Mouse (Mus musculus): ENCODE data around the gene Thrb. TPM values are rescaled to one million over a fixed set of nuclear protein-coding genes. Genes with fewer than 3 reads are reported as not detected.

Thrb gene
- polyA plus RNA-seq, 1 experiment from 2014 or later: 2.9 TPM

- WGBS: 91% methylated on average over 1 of the region's 1 CpGs
- no peak overlapping the region for H3K27ac ChIP-seq
- no peak overlapping the region for H3K4me3 ChIP-seq (replicated peaks)
- H3K36me3 ChIP-seq: no peaks in the 10 kb centered on the region
- no peaks in the 10 kb centered on the region for H3K9me3 ChIP-seq (replicated peaks)
- H3K4me1 ChIP-seq: no peaks in the 10 kb centered on the region
- no peak overlapping the region for H3K9ac ChIP-seq
- H3K27me3 ChIP-seq: no peaks in the 10 kb centered on the region
- H3K4me2 ChIP-seq: no peak overlapping the region
- no peak for ATAC-seq (replicated peaks; ENCODE audit: low FRiP score)
These were observed 14.3 kb downstream of the Thrb start for GRCm38 (mm10) chr14:17674335-17674734.

GRCm38 (mm10) chr14:17675214-17675613, 15.2 kb downstream of the Thrb start:
- no peak overlapping the region for H3K9ac ChIP-seq
- H3K36me3 ChIP-seq: no peaks in the 10 kb centered on the region
- no peak for ATAC-seq (replicated peaks; ENCODE audit: low FRiP score)
- H3K4me2 ChIP-seq: no peak overlapping the region
- WGBS: 81% methylated on average over 3 of the region's 3 CpGs
- no peaks in the 10 kb centered on the region for H3K4me1 ChIP-seq
- H3K4me3 ChIP-seq (replicated peaks): no peak overlapping the region
- no peaks in the 10 kb centered on the region for H3K27me3 ChIP-seq
- H3K9me3 ChIP-seq (replicated peaks): no peaks in the 10 kb centered on the region
- no peak overlapping the region for H3K27ac ChIP-seq

GRCm38 (mm10) chr14:17681479-17681878, 21.4 kb downstream of the Thrb start:
- H3K36me3 ChIP-seq: no peaks in the 10 kb centered on the region
- no peak overlapping the region for H3K27ac ChIP-seq
- no peak overlapping the region for H3K9ac ChIP-seq
- no peaks in the 10 kb centered on the region for H3K9me3 ChIP-seq (replicated peaks)
- H3K4me3 ChIP-seq (replicated peaks): no peak overlapping the region
- H3K27me3 ChIP-seq: no peaks in the 10 kb centered on the region
- no peak overlapping the region for H3K4me2 ChIP-seq
- ATAC-seq (replicated peaks; ENCODE audit: low FRiP score): no peak
- H3K4me1 ChIP-seq: no peaks in the 10 kb centered on the region

- no peak overlapping the region for H3K9ac ChIP-seq
- no peak for ATAC-seq (replicated peaks; ENCODE audit: low FRiP score)
- H3K36me3 ChIP-seq: no peaks in the 10 kb centered on the region
- H3K4me1 ChIP-seq: no peaks in the 10 kb centered on the region
- H3K27ac ChIP-seq: no peak overlapping the region
- H3K27me3 ChIP-seq: no peaks in the 10 kb centered on the region
- no peak overlapping the region for H3K4me3 ChIP-seq (replicated peaks)
- H3K4me2 ChIP-seq: no peak overlapping the region
- no peaks in the 10 kb centered on the region for H3K9me3 ChIP-seq (replicated peaks)
- 74% methylated on average over 1 of the region's 1 CpGs for WGBS
These were observed 24.8 kb downstream of the Thrb start for GRCm38 (mm10) chr14:17684881-17685280.

GRCm38 (mm10) chr14:17685491-17685890, 25.4 kb downstream of the Thrb start:
- Histone ChIP-seq H3K4me1 (no peaks in the 10 kb centered on the region), H3K27me3 (no peaks in the 10 kb centered on the region), H3K27ac (no peak overlapping the region), H3K9ac (no peak overlapping the region), H3K4me3 (replicated peaks) (no peak overlapping the region), H3K36me3 (no peaks in the 10 kb centered on the region), H3K4me2 (no peak overlapping the region), H3K9me3 (replicated peaks) (no peaks in the 10 kb centered on the region)
- no peak for ATAC-seq (replicated peaks; ENCODE audit: low FRiP score)
- WGBS: 93% methylated on average over 3 of the region's 3 CpGs

GRCm38 (mm10) chr14:17686939-17687338, 26.9 kb downstream of the Thrb start:
- Histone ChIP-seq H3K27me3 (no peaks in the 10 kb centered on the region), H3K4me3 (replicated peaks) (no peak overlapping the region), H3K9me3 (replicated peaks) (no peaks in the 10 kb centered on the region), H3K4me2 (no peak overlapping the region), H3K36me3 (no peaks in the 10 kb centered on the region), H3K27ac (no peak overlapping the region), H3K4me1 (no peaks in the 10 kb centered on the region), H3K9ac (no peak overlapping the region)
- 70% methylated on average over 3 of the region's 3 CpGs for WGBS
- ATAC-seq (replicated peaks; ENCODE audit: low FRiP score): no peak

GRCm38 (mm10) chr14:17691246-17691645, 31.2 kb downstream of the Thrb start:
- ATAC-seq (replicated peaks; ENCODE audit: low FRiP score): no peak
- WGBS: 62% methylated on average over 1 of the region's 1 CpGs
- Histone ChIP-seq H3K36me3 (no peaks in the 10 kb centered on the region), H3K27ac (no peak overlapping the region), H3K9ac (no peak overlapping the region), H3K27me3 (no peaks in the 10 kb centered on the region), H3K4me2 (no peak overlapping the region), H3K4me1 (no peaks in the 10 kb centered on the region), H3K9me3 (replicated peaks) (no peaks in the 10 kb centered on the region), H3K4me3 (replicated peaks) (no peak overlapping the region)

- H3K4me2 ChIP-seq: no peak overlapping the region
- H3K27me3 ChIP-seq: no peaks in the 10 kb centered on the region
- whole genome bisulfite sequencing: 71% methylated on average over 4 of the region's 4 CpGs
- H3K4me3 ChIP-seq (replicated peaks): no peak overlapping the region
- H3K9me3 ChIP-seq (replicated peaks): no peaks in the 10 kb centered on the region
- no peak for ATAC-seq (replicated peaks; ENCODE audit: low FRiP score)
- H3K4me1 ChIP-seq: no peaks in the 10 kb centered on the region
- no peak overlapping the region for H3K9ac ChIP-seq
- H3K36me3 ChIP-seq: no peaks in the 10 kb centered on the region
- H3K27ac ChIP-seq: no peak overlapping the region
These were observed 35.5 kb downstream of the Thrb start for GRCm38 (mm10) chr14:17695526-17695925.

GRCm38 (mm10) chr14:17697920-17698632, 38.0 kb downstream of the Thrb start:
- Histone ChIP-seq H3K9ac (no peak overlapping the region), H3K27me3 (no peaks in the 10 kb centered on the region), H3K27ac (no peak overlapping the region), H3K9me3 (replicated peaks) (no peaks in the 10 kb centered on the region), H3K4me3 (replicated peaks) (no peak overlapping the region), H3K4me2 (no peak overlapping the region), H3K4me1 (no peaks in the 10 kb centered on the region), H3K36me3 (no peaks in the 10 kb centered on the region)
- no peak for ATAC-seq (replicated peaks; ENCODE audit: low FRiP score)
- 86% methylated on average over 9 of the region's 9 CpGs for WGBS

GRCm38 (mm10) chr14:17700228-17700627, 40.2 kb downstream of the Thrb start:
- no peaks in the 10 kb centered on the region for H3K36me3 ChIP-seq
- no peak overlapping the region for H3K9ac ChIP-seq
- no peaks in the 10 kb centered on the region for H3K27me3 ChIP-seq
- ATAC-seq (replicated peaks; ENCODE audit: low FRiP score): no peak
- no peak overlapping the region for H3K4me2 ChIP-seq
- H3K4me3 ChIP-seq (replicated peaks): no peak overlapping the region
- H3K4me1 ChIP-seq: no peaks in the 10 kb centered on the region
- H3K27ac ChIP-seq: no peak overlapping the region
- no peaks in the 10 kb centered on the region for H3K9me3 ChIP-seq (replicated peaks)
- 80% methylated on average over 3 of the region's 3 CpGs for WGBS

GRCm38 (mm10) chr14:17713297-17713904, 53.3 kb downstream of the Thrb start:
- no peak for ATAC-seq (replicated peaks; ENCODE audit: low FRiP score)
- 74% methylated on average over 7 of the region's 7 CpGs for WGBS
- Histone ChIP-seq H3K9me3 (replicated peaks) (no peaks in the 10 kb centered on the region), H3K27me3 (no peaks in the 10 kb centered on the region), H3K36me3 (no peaks in the 10 kb centered on the region), H3K27ac (no peak overlapping the region), H3K9ac (no peak overlapping the region), H3K4me1 (no peaks in the 10 kb centered on the region), H3K4me2 (no peak overlapping the region), H3K4me3 (replicated peaks) (no peak overlapping the region)

- H3K4me3 ChIP-seq (replicated peaks): no peak overlapping the region
- no peaks in the 10 kb centered on the region for H3K36me3 ChIP-seq
- H3K4me1 ChIP-seq: no peaks in the 10 kb centered on the region
- H3K27me3 ChIP-seq: no peaks in the 10 kb centered on the region
- no peak overlapping the region for H3K4me2 ChIP-seq
- no peak for ATAC-seq (replicated peaks; ENCODE audit: low FRiP score)
- no peak overlapping the region for H3K9ac ChIP-seq
- WGBS: 78% methylated on average over 2 of the region's 2 CpGs
- H3K27ac ChIP-seq: no peak overlapping the region
- no peaks in the 10 kb centered on the region for H3K9me3 ChIP-seq (replicated peaks)
These were observed 59.4 kb downstream of the Thrb start for GRCm38 (mm10) chr14:17719494-17719893.
